20 mouse cellular contexts compared by ENCODE assay signal in the genomic region with DNA sequence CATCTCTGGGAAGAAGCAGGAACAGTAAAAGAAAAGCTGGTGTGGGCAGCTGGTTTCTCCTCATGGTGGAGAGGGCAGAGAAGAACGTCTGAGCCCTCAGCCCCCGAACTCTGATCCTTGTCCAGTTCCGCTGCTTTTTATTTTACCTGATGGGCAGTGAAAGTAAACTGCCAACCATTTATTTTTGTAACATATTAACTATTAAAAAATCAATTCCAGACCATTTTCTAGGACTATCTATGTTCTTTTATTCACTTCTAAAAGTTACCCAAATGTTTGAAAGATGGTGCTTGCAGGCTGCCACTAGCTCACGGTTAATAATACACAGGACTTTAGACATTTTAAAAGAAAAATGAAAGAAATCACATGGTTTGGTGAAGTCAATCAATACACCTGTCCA. TPM values are rescaled to one million over a fixed set of nuclear protein-coding genes. Genes with fewer than 3 reads are reported as not detected.
"Had no signal": no experiment of that assay in that cellular context is flagged by ENCODE, and none has a peak within 500 bp of the region (broad histone marks: within the 10 kb centered on the region; RNA-seq: fewer than 3 reads in every experiment).

A gene (minus strand): TSS at position 120 of the 400 bp plus-strand sequence.

- H3K27ac ChIP-seq: limb, embryonic 15.5 days; lung, embryonic 15.5 days; macrophage; midbrain, embryonic 15.5 days; neural tube, embryonic 12.5 days had no signal

- H3K9ac ChIP-seq: limb, embryonic 15.5 days; lung, embryonic 15.5 days; midbrain, embryonic 15.5 days; neural tube, embryonic 12.5 days had no signal

- ATAC-seq: inflammation-experienced regulatory T-cells, adult 6 months; intestine, postnatal 0 days; midbrain, embryonic 15.5 days had no signal

- H3K4me3 ChIP-seq: limb, embryonic 15.5 days; lung, embryonic 15.5 days; megakaryocyte, embryonic 14.5 days; midbrain, embryonic 15.5 days; neural tube, embryonic 12.5 days had no signal

- H3K36me3 ChIP-seq: limb, embryonic 15.5 days; lung, embryonic 15.5 days; midbrain, embryonic 15.5 days; neural tube, embryonic 12.5 days had no signal

- H3K27me3 ChIP-seq: limb, embryonic 15.5 days; lung, embryonic 15.5 days; megakaryocyte, embryonic 14.5 days; midbrain, embryonic 15.5 days; neural tube, embryonic 12.5 days had no signal

- H3K4me1 ChIP-seq: limb, embryonic 15.5 days; lung, embryonic 15.5 days; megakaryocyte, embryonic 14.5 days; midbrain, embryonic 15.5 days; neural tube, embryonic 12.5 days had no signal

- H3K4me2 ChIP-seq: limb, embryonic 15.5 days; lung, embryonic 15.5 days; midbrain, embryonic 11.5 days; midbrain, embryonic 15.5 days; neural tube, embryonic 12.5 days had no signal

- H3K9me3 ChIP-seq: limb, embryonic 15.5 days; midbrain, embryonic 15.5 days had no signal

- DNase-seq: kidney, postnatal 25 days; lung, postnatal 14 days; retina, postnatal 1 day; right cerebral cortex, postnatal 4 days; spleen, adult 18-20 months; thymus, adult 18-20 months; thymus, postnatal 14 days had no signal

RNA-seq across cellular contexts. Expression of the gene that starts here (rescaled TPM):
- total RNA-seq: layer of hippocampus, postnatal 25 days; left cerebral cortex, adult 8-10 months; left cerebral cortex, postnatal 25 days; monocyte, adult 5-6 weeks had no signal
- polyA plus RNA-seq: inflammation-experienced regulatory T-cells, adult 6 months; macrophage; midbrain, embryonic 11.5 days; midbrain, embryonic 15.5 days; neural tube, embryonic 12.5 days had no signal
